Mouse (Mus musculus) embryo, embryonic 11 days (tissue): Measurements from ENCODE around the gene P3h4.
"Not testable (repeated sequence)": the region's sequence is repeated elsewhere in the genome, so short reads cannot be mapped to it uniquely, and the experiment has no call there.

Source experiments
- DNase-seq: peaks from one replicate; pipeline ENCODE4 v3.0.0-alpha.2; 2015

Gene P3h4

DNA sequence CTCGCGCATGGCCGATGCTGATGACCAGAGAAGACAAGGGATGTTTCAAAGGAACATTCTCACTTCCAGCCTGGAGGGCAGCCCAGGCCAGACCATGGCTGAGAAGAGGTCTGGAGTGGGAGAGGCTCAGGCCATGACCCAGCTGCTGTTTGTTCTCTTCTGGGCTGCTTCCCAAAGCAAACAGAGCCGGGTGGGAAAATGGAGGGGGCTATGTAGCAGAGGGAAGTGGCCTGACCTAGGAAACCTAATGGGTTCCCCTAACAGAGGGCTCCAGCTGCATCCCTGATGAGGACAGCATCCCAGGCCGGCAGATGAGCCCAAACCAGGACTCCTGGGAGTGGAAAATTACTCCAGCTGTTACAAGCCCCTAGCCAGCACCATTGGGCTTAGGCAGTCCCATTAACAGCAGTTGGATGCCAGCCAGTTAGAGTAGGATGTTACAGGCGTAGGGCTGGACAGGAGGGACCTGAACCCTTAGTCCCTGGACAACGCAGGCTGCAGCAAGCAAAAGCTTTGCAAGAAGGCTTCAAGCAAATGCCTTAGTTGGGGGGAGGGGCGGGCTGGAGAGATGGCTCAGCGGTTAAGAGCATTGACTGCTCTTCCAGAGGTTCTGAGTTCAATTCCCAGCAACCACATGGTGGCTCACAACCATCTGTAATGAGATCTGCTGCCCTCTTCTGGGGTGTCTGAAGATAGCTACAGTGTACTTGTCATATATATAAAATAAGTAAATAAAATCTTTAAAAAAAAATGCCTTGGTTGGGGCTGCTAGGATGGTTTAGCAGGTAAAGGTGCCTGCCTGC is 23.4 kb downstream of the P3h4 start:
- DNase-seq, result no peak

DNA sequence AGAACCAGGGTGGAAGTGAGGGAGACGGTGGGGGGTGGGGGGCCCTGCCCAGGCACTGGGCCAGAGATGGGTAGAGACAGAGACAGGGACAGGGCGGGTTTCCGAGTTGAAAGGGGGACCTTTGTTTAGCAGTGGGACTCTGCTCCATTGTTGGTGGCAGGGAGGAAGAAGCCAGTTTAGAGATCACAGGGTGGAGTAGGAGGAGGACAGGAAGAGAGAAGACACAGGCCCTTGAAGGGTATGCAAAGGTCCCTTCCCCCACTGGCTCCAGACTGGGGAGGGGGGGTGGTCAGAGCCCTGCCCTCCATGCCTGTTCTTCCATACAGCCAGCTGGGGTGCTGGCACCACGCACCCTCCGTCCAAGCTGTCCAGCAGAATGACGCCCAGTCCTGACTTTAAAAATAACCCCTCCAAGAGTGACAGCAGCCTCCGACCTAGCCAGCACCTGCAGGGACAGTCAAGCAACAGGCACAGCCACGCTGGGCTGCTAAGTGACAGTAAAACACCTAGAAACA is 24.6 kb downstream of the P3h4 start:
- no peak for DNase-seq

DNA sequence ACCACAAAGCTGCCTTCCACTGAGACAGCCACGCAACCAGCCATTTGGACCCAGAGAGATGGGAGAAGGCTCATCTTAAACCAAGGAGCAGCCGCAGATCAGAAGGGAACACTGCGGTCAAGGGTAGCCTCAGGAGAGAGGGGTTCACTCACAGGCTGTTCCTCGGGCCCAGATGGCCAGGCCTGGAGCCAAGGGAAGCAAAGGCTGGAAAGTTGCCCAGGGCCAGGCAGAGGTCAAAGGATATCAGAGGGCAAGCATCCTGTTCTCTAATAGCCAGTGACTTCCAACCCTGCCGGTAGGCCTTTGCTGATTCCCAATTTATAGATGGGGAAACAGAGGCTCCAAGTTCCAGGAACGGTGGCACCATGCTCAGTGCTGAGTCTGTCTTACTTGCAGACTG is 26.0 kb downstream of the P3h4 start:
- DNase-seq, result no peak

DNA sequence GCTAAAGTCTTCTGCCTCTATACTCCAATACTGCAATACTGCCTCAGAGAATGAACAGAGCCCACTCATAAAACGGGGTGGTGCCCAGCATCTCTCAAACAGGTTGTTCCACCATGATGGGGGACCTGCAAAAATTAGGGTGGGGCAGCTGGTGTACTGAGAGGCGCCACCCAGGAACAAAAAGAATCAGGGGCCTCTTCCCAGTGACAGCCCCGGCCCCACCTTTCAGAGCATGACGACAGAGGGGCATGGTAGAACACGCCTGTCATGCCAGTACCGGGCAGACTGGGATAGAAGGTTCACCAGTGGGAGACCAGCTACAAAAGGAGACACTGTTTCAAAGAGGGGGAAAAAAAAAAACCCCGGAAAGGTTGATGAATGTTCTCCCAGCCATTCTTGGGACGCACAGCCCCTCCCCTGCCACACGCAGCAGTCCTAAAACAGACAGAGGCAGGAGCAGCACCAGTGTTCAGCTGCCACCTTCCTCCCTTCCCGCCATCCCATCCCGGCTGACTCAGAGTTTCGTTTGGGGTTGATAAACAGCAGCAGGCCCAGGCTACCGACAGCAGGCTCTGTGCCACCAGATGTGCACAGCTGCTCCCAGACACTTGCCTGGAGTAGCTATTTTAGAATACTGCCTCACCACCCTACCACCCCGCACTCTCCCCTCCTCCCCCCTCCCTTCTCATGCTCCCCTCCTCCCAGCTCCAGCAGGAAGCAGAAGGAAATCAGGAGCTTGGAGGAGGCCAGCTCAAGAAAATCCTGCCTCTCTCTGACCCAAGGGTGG is 26.9 kb downstream of the P3h4 start:
- DNase-seq, result peak; percentile 54

DNA sequence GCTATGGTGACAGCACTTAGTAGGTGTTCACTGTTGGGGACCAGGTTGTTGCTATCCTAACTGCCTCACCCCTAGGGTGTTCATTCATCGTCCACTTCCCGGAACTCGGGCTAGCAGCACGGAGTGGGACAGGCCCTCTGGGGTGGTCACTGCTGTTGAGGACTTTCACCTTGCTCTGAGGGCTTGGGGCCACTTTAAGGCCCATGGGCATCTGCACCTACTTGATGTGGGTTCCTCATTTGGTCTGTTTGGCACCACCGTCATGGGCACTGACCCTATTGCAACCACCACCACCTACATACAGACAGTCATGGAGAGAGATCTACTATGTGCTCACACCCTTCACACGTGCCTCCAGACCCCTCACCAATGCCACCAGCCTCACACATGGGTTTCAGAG is 27.5 kb downstream of the P3h4 start:
- no peak for DNase-seq

DNA sequence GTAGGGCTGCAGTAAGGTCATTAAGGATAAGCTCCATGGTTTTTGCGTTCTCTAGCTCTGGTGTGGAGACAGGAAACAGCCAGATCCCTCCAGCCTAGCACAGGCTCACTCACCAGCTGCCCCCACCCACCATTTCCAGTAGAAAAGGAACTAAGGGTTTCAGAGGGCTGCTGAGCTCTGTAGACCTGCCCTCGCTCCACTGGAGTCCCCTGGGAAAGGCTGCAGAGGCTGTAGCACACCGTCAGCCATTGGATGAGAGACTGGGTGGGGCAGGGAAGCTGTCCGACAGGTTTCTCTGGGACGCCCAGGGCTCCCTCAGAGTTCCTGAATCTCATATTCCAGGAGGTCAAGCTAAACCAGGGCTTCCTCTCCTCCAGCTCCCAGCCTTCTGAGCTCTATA is 28.1 kb downstream of the P3h4 start:
- DNase-seq, result no peak

DNA sequence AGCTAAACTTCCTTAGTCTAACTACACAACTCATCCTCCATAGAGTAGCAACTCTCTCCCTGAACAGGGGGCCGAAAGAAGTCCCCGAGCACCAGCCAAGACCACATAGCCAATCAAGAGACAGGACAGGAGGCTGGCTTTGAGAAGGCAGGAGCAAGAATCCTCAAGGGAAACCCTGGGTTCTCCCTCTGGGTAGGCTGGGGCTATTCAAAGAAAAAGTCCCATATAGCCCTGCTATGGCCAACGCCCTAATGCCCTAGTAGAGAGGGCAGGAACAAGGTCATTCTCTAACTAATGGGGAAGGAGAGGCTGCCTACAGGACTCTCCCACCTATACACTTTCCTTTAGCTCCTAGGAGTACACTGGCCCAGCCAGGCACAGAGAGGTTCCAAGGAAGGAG is 29.6 kb downstream of the P3h4 start:
- no peak for DNase-seq

DNA sequence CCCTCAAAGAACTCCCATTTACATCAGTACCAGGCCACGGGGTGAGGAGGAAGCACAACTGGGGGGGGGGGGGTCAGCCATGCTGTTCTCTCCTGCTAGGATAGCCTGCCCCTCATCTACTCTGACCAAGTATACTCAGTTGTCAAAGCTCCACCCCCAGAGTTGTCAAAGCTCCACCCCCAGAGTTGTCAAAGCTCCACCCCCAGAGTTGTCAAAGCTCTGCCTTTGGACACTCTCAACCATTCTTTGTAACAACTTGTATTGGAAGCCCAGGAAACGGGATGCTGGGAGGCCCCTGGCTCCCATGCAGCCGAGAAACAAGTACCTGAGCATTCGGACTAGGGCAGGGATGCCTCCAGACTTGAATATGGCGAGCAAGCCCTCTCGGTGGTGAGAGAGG is 32.0 kb downstream of the P3h4 start:
- DNase-seq, result no peak

DNA sequence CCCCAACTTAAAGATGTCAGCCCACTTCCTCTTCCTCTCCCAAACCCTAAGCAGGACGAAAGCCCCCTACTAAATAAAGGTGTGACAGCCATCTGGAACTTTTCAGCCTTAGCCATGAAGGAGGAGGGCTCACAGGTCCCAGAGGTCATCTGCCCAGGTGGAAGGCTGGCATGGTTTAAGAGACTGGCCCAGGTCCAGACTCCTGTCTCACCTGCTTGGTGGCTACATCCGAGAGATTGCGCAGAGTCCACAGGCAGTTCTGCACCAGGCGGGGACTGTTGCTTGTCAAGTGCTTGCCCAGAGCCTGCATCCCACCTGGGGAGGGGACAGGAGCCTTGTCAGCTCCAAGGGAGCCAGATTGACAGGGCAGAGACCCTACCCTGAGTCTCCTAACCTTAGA is 35.3 kb downstream of the P3h4 start:
- no peak for DNase-seq

DNA sequence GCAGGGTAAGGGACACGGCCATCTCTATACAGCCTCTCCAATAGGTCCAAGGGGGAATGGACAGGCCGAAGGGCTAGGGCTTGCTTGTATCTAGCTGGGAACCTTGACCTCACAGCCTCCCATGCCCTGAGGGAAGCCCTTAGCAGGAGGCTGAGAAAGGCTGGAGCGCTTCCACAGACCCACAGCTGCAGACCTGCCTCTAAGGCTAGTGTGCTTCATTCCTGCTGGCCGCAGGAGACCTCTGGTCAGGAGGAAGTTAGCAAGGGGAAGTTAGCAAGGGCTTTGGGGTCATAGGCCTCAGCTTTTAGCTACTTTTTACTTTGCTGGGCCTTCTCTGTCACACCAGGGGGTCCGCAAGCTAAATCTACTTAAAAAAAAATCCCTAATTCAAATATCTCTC is 36.2 kb downstream of the P3h4 start:
- no peak for DNase-seq

DNA sequence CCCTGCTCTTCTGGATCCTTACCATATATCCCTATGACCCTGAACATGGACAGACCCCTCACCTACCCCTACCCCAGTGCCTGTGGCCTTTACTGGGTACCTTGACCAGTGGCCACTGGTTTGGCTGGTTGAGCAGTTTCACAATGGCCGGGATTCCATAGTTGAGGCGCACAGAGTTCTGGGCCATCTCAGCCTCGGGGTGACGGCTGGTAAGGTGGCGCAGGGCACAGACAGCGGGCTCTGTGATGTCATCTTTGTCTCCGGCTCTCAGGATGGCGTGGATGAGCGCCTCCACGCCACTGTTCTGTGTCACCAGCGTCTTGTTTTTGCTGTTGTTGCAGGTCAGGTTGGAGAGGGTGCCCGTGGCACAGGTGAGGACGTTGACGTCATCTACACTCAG is 36.6 kb downstream of the P3h4 start:
- no peak for DNase-seq

DNA sequence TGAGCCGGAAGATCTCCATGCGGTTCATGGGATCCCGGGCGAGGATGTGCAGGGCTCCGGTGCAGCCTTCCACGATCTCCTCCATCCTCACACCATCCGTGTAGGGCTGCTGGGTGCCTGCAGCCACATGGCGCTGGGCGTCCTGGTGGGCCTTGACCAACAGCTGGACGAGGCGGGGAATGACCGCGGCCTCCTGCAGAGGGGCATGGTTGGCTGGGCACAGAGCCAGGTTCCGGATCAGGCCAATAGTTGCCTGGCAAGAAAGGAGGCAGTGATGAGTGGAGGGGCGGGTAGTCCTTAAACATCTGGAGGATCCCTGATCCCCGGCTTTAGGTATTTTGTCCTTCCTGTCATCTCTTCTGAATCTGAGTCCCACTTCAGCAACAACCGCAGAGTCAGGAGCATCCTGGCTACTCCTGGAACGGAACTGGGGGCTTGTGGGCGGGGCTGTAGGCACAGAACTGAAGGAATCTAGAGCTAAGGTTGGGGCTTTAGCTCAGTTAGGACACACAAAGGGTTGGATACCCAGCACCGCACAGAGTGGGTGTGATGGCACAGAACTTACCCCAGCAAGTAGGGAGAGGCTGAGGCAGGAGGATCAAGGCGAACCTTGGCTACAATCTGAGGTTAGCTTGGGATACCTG is 37.8 kb downstream of the P3h4 start:
- no peak for DNase-seq

DNA sequence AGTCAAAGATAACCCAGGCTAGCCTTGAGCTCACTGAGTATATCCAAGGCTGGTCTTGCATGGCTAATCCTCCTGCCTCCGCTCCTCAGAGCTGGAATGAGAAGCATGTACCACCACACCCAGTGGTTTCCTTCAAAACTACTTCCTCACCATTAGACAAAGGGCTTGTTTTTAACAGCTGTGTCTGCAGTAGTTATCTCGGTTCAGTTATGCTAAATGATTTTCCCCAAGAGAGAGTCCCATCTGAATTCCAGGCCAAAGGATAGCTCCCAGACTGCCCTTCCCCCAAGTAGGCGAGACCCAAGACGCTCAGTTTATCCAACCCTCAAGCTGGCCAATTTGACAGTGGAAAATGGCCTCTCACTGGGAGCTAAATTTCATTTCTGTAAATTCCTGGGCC is 38.6 kb downstream of the P3h4 start:
- DNase-seq, result no peak

DNA sequence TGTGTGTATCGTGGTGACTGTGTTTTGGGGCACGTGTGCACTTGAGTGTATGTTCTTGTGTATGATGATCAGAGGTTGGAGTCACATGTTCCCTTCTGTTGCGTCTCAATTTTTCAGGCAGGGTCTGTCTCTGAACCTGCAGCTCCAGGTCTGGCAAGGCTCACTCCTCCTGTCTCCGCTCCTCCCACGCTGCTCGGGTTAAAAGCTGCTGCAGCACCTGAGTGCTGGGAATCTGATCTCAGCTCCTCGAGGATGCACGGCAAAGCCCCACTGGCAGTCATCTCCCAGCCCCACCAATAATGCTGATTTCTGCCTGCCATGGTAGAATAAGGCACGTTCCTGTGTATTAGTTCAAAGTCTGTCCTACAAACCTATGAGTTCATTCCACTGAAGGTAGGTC is 39.5 kb downstream of the P3h4 start:
- no peak for DNase-seq

DNA sequence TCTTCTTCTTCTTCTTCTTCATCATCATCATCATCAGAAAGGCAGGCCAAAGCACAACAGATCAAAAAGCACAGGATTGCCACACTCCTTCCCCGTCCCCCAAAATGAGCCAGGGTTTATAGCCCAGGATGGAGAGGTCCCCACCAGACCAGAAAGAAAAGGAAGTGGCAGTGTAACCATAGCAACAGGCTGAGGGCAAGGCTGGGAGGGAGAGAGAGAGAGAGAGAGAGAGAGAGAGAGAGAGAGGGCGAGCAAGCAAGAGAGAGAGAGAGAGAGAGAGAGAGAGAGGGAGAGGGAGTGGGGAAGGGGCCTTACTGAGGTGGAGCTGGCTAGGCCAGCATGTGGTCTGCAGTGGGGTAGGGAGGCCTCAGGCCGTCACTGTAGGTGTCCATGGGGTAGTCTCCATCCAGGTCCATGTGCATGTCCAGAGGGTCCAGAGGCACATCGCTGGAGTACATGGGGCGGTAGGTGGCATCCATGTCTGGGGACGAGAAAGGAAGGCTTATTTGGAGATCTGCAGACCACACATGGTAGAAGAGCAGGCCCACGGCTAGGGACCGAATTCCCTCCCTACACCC is 42.6 kb downstream of the P3h4 start:
- DNase-seq, result peak; percentile 50

DNA sequence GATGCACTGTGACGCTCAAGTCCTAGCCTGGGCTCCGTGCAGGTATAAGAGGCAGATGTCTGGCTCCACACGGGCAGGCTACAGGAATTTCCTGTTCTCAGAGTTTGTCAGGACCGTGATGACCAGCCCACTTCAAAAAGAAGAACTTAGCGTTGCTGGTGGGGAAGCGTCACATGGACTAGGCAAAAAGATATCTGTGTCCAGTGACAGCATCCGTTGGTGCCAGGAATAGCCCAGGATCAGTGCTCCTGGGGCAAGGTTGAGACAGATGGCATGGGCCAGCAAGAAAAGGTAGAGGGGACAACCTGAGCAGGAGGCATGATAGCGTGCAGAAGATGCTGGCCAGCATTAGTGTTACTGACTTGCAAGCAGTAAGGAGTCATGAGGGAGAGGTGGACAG is 44.8 kb downstream of the P3h4 start:
- no peak for DNase-seq

DNA sequence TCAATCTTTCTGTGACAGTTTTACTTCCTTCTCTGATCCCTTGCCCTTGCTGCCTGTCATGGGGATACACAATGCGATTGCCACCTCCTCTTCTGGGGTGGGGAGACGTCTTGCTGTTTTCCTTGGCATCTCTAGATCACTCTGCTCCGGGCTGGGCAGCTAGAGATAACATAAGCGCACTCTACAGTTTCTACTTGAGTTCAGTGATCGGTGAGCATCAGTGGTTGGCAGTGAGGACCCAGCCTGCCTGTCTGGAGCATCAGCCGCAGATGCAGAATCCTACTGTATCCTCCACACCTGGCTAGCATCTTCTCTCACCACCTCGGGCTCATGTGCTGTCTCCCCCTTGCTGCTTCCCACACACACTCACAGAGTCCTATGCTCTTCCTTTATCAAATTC is 45.5 kb downstream of the P3h4 start:
- DNase-seq, result no peak

DNA sequence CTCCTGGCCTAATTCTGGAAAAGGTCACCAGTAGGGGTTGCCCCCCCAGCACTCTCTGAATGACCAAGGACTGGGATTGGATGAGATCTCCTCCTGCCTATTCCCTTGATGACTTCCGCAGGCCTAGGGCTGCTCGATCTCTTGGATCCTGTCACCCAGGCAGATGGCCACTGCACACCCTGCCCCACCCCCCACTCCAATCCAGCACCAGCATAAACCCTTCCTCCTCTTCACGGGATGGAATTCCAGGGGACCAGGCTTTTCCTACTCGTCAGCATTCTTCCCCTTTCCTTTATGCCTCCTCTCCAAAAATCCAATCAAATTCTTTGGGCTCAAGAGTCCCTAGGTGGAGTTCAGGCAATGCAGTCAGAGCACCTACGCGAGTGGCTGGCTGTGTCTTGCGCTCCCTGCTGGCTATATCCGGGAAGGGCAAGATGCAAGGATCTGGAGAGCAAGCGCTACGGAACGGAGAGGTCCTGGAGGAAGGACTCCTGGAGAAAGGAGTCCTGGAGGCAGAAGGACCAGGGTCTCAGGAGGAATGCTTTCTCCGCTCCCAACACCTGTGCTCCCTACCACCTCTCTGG is 51.6 kb downstream of the P3h4 start:
- DNase-seq, result peak; percentile 76

DNA sequence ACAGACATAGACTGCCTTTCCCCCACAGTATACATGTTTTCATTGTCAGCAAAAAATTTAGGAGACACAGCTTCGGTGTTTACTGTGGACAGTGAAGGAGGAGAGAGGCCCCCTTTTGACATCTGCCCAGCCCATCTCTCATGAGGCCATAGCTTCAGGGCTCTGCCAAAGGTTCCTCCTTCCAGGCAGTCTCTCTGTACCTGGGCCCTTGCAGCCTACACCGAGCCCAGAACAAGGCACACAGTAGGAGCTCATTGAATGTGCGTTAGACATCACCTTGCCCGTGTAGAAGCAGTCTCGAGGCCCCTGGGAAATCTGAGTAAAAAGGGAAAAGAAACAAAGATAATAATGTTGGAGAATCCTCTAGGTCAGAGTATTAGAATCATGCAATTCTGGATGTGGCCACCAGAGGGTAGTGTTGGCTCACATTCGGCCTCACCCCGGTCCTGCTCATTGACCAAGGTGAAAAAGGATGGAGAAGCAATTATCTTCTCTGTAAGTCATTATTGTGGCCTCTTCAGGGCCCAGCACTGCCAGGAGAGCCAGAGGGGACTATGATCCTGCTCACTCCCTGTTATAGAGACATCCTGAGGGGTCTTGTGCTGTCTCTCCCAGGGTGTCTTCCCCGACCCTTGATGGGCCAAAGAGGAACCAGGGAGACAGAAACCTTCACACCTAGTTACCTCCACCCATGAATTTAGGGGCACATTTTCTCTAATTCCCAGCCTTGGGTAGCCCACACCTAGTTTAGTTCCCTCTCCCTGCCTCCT is 52.2 kb downstream of the P3h4 start:
- DNase-seq, result peak; percentile 78

DNA sequence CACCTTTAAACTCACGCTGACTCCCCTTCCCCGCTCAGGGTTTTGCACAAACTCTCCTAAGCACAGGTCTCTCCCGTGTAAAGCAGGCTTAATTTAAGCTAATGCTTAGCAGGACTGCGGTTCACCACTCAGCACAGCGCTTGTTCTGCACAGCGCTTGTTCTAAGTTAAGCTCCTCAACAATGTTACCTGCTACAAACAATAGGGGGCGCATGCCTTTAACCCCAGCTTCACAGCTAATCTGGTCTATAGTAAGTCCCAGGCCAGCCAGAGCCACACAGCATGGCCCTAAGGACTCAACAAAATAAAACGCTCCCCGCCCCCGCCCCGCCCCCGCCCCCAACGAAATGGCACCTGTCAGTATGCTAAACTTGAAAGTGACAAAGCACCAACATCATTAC is 53.6 kb downstream of the P3h4 start:
- DNase-seq, result not testable (repeated sequence)

DNA sequence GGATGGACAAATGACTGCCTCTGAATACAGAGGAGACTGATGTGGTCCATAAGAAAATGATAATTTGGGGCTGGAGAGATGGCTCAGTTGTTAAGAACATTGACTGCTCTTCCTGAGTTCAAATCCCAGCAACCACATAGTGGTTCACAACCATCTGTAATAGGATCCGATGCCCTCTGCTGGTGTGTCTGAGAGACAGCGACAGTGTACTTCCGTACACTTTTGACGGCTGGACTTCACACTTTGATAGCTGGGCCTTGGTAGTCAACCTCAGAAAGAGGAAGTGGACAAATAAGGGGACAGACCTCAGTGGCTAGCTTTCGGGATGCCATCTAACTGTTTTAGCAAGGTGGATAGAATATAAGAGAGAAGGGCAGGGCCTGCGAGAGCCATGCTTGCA is 54.5 kb downstream of the P3h4 start:
- no peak for DNase-seq
